Mouse (Mus musculus): Measurements from ENCODE around the gene Sco2. TPM values are rescaled to one million over a fixed set of nuclear protein-coding genes. Genes with fewer than 3 reads are reported as not detected.
A peak's percentile ranks its signal among the peaks of the same experiment; 100 is the strongest.

The Sco2 gene
- polyA plus RNA-seq (2015; fragmentation: Nextera tagmentation; extraction: Ambion mirVana) = 2.4 and 4.3 TPM in 2 replicates

- Histone ChIP-seq H3K9ac (peak within 1 kb of the TSS; percentile 78), H3K36me3 (replicated peaks) (peaks cover 42% of the 10 kb centered on the region), H3K27me3 (peaks cover 28% of the 10 kb centered on the region), H3K4me2 (peak within 1 kb of the TSS; percentile 99), H3K27ac (replicated peaks) (peak within 1 kb of the TSS; percentile 89), H3K4me1 (replicated peaks) (peaks cover 57% of the 10 kb centered on the region), H3K9me3 (replicated peaks) (no peaks in the 10 kb centered on the region), H3K4me3 (replicated peaks) (peak within 1 kb of the TSS; percentile 82)
- WGBS (ENCODE audit: insufficient replicate concordance) = under 1% methylated on average over 42 of the region's 42 CpGs
- peak; percentile 71 for ATAC-seq (ENCODE audit: insufficient read depth)
These were observed at the start of gene Sco2 for GRCm38 (mm10) chr15:89373762-89374248. Gene Sco2, minus strand, starts transcription at chr15:89373846.

- Histone ChIP-seq H3K36me3 (replicated peaks) (peaks cover 29% of the 10 kb centered on the region), H3K4me2 (no peak overlapping the region), H3K4me3 (replicated peaks) (no peak overlapping the region), H3K9ac (no peak overlapping the region), H3K4me1 (replicated peaks) (peaks cover 9% of the 10 kb centered on the region), H3K9me3 (replicated peaks) (no peaks in the 10 kb centered on the region), H3K27me3 (no peaks in the 10 kb centered on the region), H3K27ac (replicated peaks) (no peak overlapping the region)
- ATAC-seq (ENCODE audit: insufficient read depth) = no peak
- WGBS (ENCODE audit: insufficient replicate concordance) = 89% methylated on average over 9 of the region's 9 CpGs
These were observed 48.3 kb upstream of the Sco2 start for GRCm38 (mm10) chr15:89421938-89422337.

GRCm38 (mm10) chr15:89415282-89415681 is 41.6 kb upstream of the Sco2 start:
- Histone ChIP-seq H3K4me2 (no peak overlapping the region), H3K4me1 (replicated peaks) (no peaks in the 10 kb centered on the region), H3K27ac (replicated peaks) (no peak overlapping the region), H3K9me3 (replicated peaks) (no peaks in the 10 kb centered on the region), H3K4me3 (replicated peaks) (no peak overlapping the region), H3K27me3 (no peaks in the 10 kb centered on the region), H3K36me3 (replicated peaks) (0 out of 2 replicates have a peak, but pooled peaks cover 16% of the 10 kb centered on the region), H3K9ac (no peak overlapping the region)
- no peak for ATAC-seq (ENCODE audit: insufficient read depth)
- WGBS (ENCODE audit: insufficient replicate concordance) = 76% methylated on average over 8 of the region's 8 CpGs

- WGBS (ENCODE audit: insufficient replicate concordance) = 76% methylated on average over 24 of the region's 24 CpGs
- Histone ChIP-seq H3K9me3 (replicated peaks) (no peaks in the 10 kb centered on the region), H3K4me2 (no peak within 1 kb of the TSS), H3K4me3 (replicated peaks) (no peak within 1 kb of the TSS), H3K36me3 (replicated peaks) (no peaks in the 10 kb centered on the region), H3K4me1 (replicated peaks) (no peaks in the 10 kb centered on the region), H3K9ac (no peak within 1 kb of the TSS), H3K27me3 (no peaks in the 10 kb centered on the region), H3K27ac (replicated peaks) (no peak within 1 kb of the TSS)
- ATAC-seq (ENCODE audit: insufficient read depth) = no peak
These were observed 36.5 kb upstream of the Sco2 start, which contains the start of gene Syce3 for GRCm38 (mm10) chr15:89410118-89410517. Gene Syce3, minus strand, starts transcription at chr15:89410503.

- Histone ChIP-seq H3K9ac (no peak overlapping the region), H3K4me3 (replicated peaks) (no peak overlapping the region), H3K27me3 (no peaks in the 10 kb centered on the region), H3K27ac (replicated peaks) (no peak overlapping the region), H3K9me3 (replicated peaks) (no peaks in the 10 kb centered on the region), H3K4me1 (replicated peaks) (no peaks in the 10 kb centered on the region), H3K36me3 (replicated peaks) (no peaks in the 10 kb centered on the region), H3K4me2 (no peak overlapping the region)
- ATAC-seq (ENCODE audit: insufficient read depth) = no peak
These were observed 33.0 kb upstream of the Sco2 start for GRCm38 (mm10) chr15:89406691-89407090.

GRCm38 (mm10) chr15:89404831-89405623 is 31.4 kb upstream of the Sco2 start:
- H3K9me3 ChIP-seq (replicated peaks) = no peaks in the 10 kb centered on the region
- H3K27me3 ChIP-seq = no peaks in the 10 kb centered on the region
- ATAC-seq (ENCODE audit: insufficient read depth) = no peak
- no peak overlapping the region for H3K27ac ChIP-seq (replicated peaks)
- H3K36me3 ChIP-seq (replicated peaks) = no peaks in the 10 kb centered on the region
- H3K4me2 ChIP-seq = no peak overlapping the region
- no peak overlapping the region for H3K9ac ChIP-seq
- 61% methylated on average over 10 of the region's 10 CpGs for WGBS (ENCODE audit: insufficient replicate concordance)
- no peak overlapping the region for H3K4me3 ChIP-seq (replicated peaks)
- H3K4me1 ChIP-seq (replicated peaks) = no peaks in the 10 kb centered on the region

- Histone ChIP-seq H3K27me3 (no peaks in the 10 kb centered on the region), H3K4me3 (replicated peaks) (no peak overlapping the region), H3K4me2 (no peak overlapping the region), H3K9ac (no peak overlapping the region), H3K4me1 (replicated peaks) (no peaks in the 10 kb centered on the region), H3K27ac (replicated peaks) (no peak overlapping the region), H3K9me3 (replicated peaks) (no peaks in the 10 kb centered on the region), H3K36me3 (replicated peaks) (no peaks in the 10 kb centered on the region)
- WGBS (ENCODE audit: insufficient replicate concordance) = 74% methylated on average over 1 of the region's 1 CpGs
- ATAC-seq (ENCODE audit: insufficient read depth) = no peak
These were observed 28.8 kb upstream of the Sco2 start for GRCm38 (mm10) chr15:89402471-89402870.

- Histone ChIP-seq H3K4me2 (no peak overlapping the region), H3K4me3 (replicated peaks) (no peak overlapping the region), H3K9ac (no peak overlapping the region), H3K27me3 (no peaks in the 10 kb centered on the region), H3K4me1 (replicated peaks) (no peaks in the 10 kb centered on the region), H3K9me3 (replicated peaks) (no peaks in the 10 kb centered on the region), H3K27ac (replicated peaks) (no peak overlapping the region), H3K36me3 (replicated peaks) (no peaks in the 10 kb centered on the region)
- 6% methylated on average over 1 of the region's 1 CpGs for WGBS (ENCODE audit: insufficient replicate concordance)
- ATAC-seq (ENCODE audit: insufficient read depth) = no peak
These were observed 26.1 kb upstream of the Sco2 start for GRCm38 (mm10) chr15:89399716-89400115.

GRCm38 (mm10) chr15:89398146-89398545 is 24.5 kb upstream of the Sco2 start:
- Histone ChIP-seq H3K4me1 (replicated peaks) (no peaks in the 10 kb centered on the region), H3K4me2 (no peak overlapping the region)
- no peak for ATAC-seq (ENCODE audit: insufficient read depth)

GRCm38 (mm10) chr15:89396883-89397282 is 23.2 kb upstream of the Sco2 start:
- ATAC-seq (ENCODE audit: insufficient read depth) = peak; percentile 44; the same call in 1 of the 2 replicates
- H3K4me1 ChIP-seq (replicated peaks) = no peaks in the 10 kb centered on the region
- H3K4me2 ChIP-seq = no peak overlapping the region
- no peaks in the 10 kb centered on the region for H3K27me3 ChIP-seq
- H3K36me3 ChIP-seq (replicated peaks) = no peaks in the 10 kb centered on the region
- no peak overlapping the region for H3K4me3 ChIP-seq (replicated peaks)
- 62% methylated on average over 4 of the region's 4 CpGs for WGBS (ENCODE audit: insufficient replicate concordance)
- no peaks in the 10 kb centered on the region for H3K9me3 ChIP-seq (replicated peaks)
- no peak overlapping the region for H3K27ac ChIP-seq (replicated peaks)
- H3K9ac ChIP-seq = no peak overlapping the region

More at GRCm38 (mm10) chr15:89398146-89398545, 24.5 kb upstream of the Sco2 start:
- Histone ChIP-seq H3K9ac (no peak overlapping the region), H3K27ac (replicated peaks) (no peak overlapping the region), H3K4me3 (replicated peaks) (no peak overlapping the region), H3K27me3 (no peaks in the 10 kb centered on the region), H3K36me3 (replicated peaks) (no peaks in the 10 kb centered on the region), H3K9me3 (replicated peaks) (no peaks in the 10 kb centered on the region)
- WGBS (ENCODE audit: insufficient replicate concordance) = 43% methylated on average over 2 of the region's 2 CpGs

GRCm38 (mm10) chr15:89390081-89390480 is 16.4 kb upstream of the Sco2 start:
- Histone ChIP-seq H3K4me2 (no peak overlapping the region), H3K9me3 (replicated peaks) (no peaks in the 10 kb centered on the region), H3K4me3 (replicated peaks) (no peak overlapping the region), H3K36me3 (replicated peaks) (no peaks in the 10 kb centered on the region), H3K27ac (replicated peaks) (no peak overlapping the region), H3K4me1 (replicated peaks) (no peaks in the 10 kb centered on the region), H3K27me3 (0 out of 2 replicates have a peak, but pooled peaks cover 2% of the 10 kb centered on the region), H3K9ac (no peak overlapping the region)
- no peak for ATAC-seq (ENCODE audit: insufficient read depth)
- WGBS (ENCODE audit: insufficient replicate concordance) = 80% methylated on average over 10 of the region's 10 CpGs
